Mouse (Mus musculus): ENCODE measurements around the gene Cby1. TPM values are rescaled to one million over a fixed set of nuclear protein-coding genes. Genes with fewer than 3 reads are reported as not detected.
A peak's percentile ranks its signal among the peaks of the same experiment; 100 is the strongest.

Cby1 gene
- polyA plus RNA-seq, 1 experiment from 2014 or later: 94.6 TPM

DNA sequence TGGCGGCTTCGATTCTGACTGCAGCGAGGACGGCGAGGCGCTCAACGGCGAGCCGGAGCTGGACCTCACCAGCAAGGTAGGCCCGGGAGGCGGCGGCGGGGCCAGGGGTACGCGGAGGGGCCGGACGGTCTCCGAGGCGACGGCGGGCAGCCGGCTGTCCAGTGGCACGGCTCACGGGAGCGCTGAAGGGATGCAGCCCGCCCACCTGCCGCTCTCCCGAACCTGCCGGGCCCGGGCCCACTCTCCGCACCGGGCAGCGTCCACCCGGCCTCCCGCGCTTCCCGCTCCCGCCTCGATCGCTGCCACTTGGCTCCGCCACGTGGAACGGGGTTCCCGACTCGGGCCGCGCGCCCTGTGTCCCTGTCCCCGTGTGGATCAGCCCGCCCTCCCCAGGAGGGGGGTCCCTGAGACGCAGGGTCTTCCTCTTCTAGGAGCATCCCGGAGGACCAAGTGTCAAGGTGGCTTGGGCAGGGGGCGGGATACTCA, 32.1 kb downstream of the Cby1 start:
- Histone ChIP-seq H3K27ac (replicated peaks) (peak overlapping the region; percentile 86), H3K4me2 (peak overlapping the region; percentile 73), H3K4me3 (replicated peaks) (peak overlapping the region; percentile 75), H3K9me3 (replicated peaks) (no peaks in the 10 kb centered on the region), H3K27me3 (replicated peaks) (no peaks in the 10 kb centered on the region), H3K4me1 (peaks cover 50% of the 10 kb centered on the region), H3K9ac (replicated peaks) (peak overlapping the region; percentile 75), H3K36me3 (peaks cover 6% of the 10 kb centered on the region; the same call in 1 of the 2 replicates)
- WGBS: 0% methylated on average over 36 of the region's 53 CpGs
- peak; percentile 18 for ATAC-seq (ENCODE audit: low FRiP score)

DNA sequence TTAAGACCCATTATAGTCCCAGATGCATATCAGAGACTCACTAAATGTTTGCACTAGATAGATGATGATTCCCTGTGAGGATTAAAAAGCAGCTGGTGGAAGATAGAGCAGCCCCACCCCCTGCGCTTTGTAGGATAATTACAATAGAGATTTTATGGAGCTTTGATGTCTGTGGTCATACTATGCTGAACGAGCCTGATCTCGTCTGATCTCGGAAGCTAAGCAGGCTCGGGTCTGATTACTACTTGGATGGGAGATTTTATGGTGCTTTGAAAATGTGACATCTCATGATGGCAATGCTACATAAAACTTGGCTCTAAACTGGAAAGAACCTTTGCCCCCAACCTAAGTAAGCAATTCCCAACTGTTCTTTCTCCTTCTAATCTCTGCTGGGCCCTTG, 33.3 kb downstream of the Cby1 start:
- Histone ChIP-seq H3K9ac (replicated peaks) (no peak overlapping the region), H3K4me2 (peak overlapping the region; percentile 73), H3K4me1 (peaks cover 44% of the 10 kb centered on the region), H3K27me3 (replicated peaks) (no peaks in the 10 kb centered on the region), H3K36me3 (peaks cover 13% of the 10 kb centered on the region; the same call in 1 of the 2 replicates), H3K9me3 (replicated peaks) (no peaks in the 10 kb centered on the region), H3K27ac (replicated peaks) (no peak overlapping the region), H3K4me3 (replicated peaks) (peak overlapping the region; percentile 75; the same call in 1 of the 2 replicates)
- WGBS: 42% methylated on average over 5 of the region's 5 CpGs
- no peak for ATAC-seq (ENCODE audit: low FRiP score)

DNA sequence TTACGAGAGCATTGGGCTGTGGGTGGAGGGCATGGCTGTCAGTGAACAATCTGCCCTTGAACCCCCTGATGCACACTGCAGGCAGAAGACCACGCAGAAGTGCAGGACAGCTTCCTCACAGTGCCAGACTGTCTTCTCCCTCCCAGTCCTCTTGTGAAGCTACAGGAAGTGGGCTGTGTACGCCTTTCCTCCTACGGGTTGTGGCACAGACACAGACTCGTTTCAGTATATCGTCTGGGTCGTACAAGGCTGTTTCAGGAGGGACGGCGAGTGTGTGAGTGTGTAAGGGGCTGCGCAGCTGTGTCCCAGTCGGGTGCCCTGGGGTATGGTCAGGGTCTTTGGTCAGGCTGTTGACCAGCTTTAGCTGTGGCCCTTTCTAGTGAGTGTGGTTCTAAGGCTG, 34.7 kb downstream of the Cby1 start:
- no peak overlapping the region for H3K4me2 ChIP-seq
- peaks cover 43% of the 10 kb centered on the region for H3K4me1 ChIP-seq
- H3K9ac ChIP-seq (replicated peaks): no peak overlapping the region
- 83% methylated on average over 11 of the region's 11 CpGs for WGBS
- no peak for ATAC-seq (ENCODE audit: low FRiP score)
- H3K27me3 ChIP-seq (replicated peaks): no peaks in the 10 kb centered on the region
- H3K4me3 ChIP-seq (replicated peaks): no peak overlapping the region
- no peak overlapping the region for H3K27ac ChIP-seq (replicated peaks)
- H3K36me3 ChIP-seq: peaks cover 13% of the 10 kb centered on the region; the same call in 1 of the 2 replicates
- H3K9me3 ChIP-seq (replicated peaks): no peaks in the 10 kb centered on the region

DNA sequence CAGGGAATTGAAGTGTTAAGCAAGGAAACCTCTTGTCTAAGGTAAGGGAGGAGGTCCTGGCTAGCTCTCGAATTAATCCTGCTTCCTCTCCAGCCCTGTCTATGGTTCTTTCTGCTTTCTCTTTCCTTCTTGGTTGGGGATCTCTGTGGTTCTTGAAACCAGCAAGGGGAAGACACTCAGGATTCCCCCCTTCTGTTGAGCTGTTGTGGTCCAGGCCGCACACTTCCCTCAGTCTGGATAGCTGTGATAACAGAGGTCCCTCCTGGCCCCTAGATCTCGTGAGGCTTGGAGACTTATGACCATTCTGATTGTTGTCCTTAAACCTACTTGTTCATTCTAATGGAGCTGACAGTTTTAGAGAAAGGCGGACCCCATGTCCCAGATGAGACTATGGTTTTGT, 35.5 kb downstream of the Cby1 start:
- Histone ChIP-seq H3K4me3 (replicated peaks) (no peak overlapping the region), H3K9me3 (replicated peaks) (no peaks in the 10 kb centered on the region), H3K27me3 (replicated peaks) (no peaks in the 10 kb centered on the region), H3K27ac (replicated peaks) (no peak overlapping the region), H3K4me2 (no peak overlapping the region), H3K4me1 (peaks cover 42% of the 10 kb centered on the region), H3K36me3 (peaks cover 18% of the 10 kb centered on the region; the same call in 1 of the 2 replicates), H3K9ac (replicated peaks) (no peak overlapping the region)
- no peak for ATAC-seq (ENCODE audit: low FRiP score)
- WGBS: 92% methylated on average over 4 of the region's 4 CpGs

DNA sequence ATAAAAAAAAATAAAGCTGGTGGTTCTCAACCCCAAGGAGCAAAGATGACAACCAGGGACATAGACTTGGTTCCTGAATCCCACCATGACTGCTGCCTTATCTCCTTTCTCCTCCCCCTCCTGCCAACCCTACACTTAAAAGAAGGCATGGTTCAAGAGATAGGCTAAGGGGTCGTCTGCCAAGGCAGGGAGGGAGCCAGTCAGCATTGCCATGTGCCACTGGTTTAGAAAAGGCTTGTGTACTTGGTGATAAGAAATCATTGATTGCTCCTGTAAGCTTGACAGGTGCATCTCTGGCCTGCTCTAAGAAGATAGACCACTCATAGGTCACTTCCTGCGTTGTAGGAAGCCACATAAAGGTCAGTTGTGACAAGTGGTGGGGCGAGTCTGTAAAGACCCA, 36.5 kb downstream of the Cby1 start:
- Histone ChIP-seq H3K9ac (replicated peaks) (no peak overlapping the region), H3K4me2 (no peak overlapping the region), H3K27me3 (replicated peaks) (no peaks in the 10 kb centered on the region), H3K27ac (replicated peaks) (no peak overlapping the region), H3K9me3 (replicated peaks) (no peaks in the 10 kb centered on the region), H3K4me1 (peaks cover 35% of the 10 kb centered on the region), H3K36me3 (peaks cover 18% of the 10 kb centered on the region; the same call in 1 of the 2 replicates), H3K4me3 (replicated peaks) (no peak overlapping the region)
- no peak for ATAC-seq (ENCODE audit: low FRiP score)
- WGBS: 73% methylated on average over 3 of the region's 3 CpGs

DNA sequence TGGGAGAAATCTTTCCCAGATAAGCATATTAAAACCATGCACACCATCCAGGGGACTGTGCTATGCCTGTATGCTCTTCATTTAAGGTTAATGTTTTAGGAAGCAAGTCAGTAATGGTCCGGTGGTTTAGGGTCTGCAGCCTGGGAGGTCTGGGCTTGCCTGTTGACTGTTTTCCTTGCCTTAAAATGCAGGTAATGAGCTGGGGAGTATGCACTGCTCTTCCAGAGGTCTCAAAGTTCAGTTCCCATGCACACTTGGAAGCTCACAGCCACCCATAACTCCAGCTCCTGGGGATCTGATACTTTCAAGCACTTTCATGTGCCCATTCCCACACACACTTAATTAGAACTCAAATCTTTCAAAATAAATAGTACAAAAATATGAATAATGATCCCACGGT, 37.5 kb downstream of the Cby1 start:
- no peak for ATAC-seq (ENCODE audit: low FRiP score)
- H3K9ac ChIP-seq (replicated peaks): no peak overlapping the region
- H3K36me3 ChIP-seq: peaks cover 18% of the 10 kb centered on the region; the same call in 1 of the 2 replicates
- peaks cover 33% of the 10 kb centered on the region for H3K4me1 ChIP-seq
- no peaks in the 10 kb centered on the region for H3K27me3 ChIP-seq (replicated peaks)
- whole genome bisulfite sequencing: 92% methylated on average over 2 of the region's 2 CpGs
- H3K4me3 ChIP-seq (replicated peaks): no peak overlapping the region
- 0 out of 2 replicates have a peak overlapping the region, but pooled peaks have one; percentile 48 for H3K27ac ChIP-seq (replicated peaks)
- H3K9me3 ChIP-seq (replicated peaks): no peaks in the 10 kb centered on the region
- no peak overlapping the region for H3K4me2 ChIP-seq

DNA sequence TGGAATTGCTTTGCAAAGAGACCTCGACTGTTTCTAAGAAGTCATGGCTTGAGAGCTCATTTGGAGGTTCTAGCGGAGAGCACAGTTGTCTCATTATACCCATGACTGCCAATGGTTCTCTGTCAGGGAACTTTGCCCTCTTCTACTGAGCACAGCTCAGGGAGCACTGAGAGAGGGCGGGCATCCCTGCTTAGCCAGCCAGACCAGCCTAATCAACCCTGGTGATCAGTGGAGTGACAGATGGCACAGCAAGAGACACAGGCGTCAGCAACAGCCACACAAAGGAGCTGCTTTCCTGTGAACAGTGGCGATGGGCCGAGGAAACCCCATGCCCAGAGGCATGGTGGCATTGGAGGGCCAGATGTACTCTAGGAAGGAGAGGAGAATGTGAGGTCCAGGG, 38.0 kb downstream of the Cby1 start:
- WGBS: 55% methylated on average over 6 of the region's 6 CpGs
- H3K36me3 ChIP-seq: peaks cover 18% of the 10 kb centered on the region; the same call in 1 of the 2 replicates
- no peak for ATAC-seq (ENCODE audit: low FRiP score)
- peaks cover 28% of the 10 kb centered on the region for H3K4me1 ChIP-seq
- H3K9me3 ChIP-seq (replicated peaks): no peaks in the 10 kb centered on the region
- H3K4me2 ChIP-seq: no peak overlapping the region
- H3K9ac ChIP-seq (replicated peaks): no peak overlapping the region
- no peak overlapping the region for H3K4me3 ChIP-seq (replicated peaks)
- no peaks in the 10 kb centered on the region for H3K27me3 ChIP-seq (replicated peaks)
- peak overlapping the region; percentile 48; the same call in 1 of the 2 replicates for H3K27ac ChIP-seq (replicated peaks)

DNA sequence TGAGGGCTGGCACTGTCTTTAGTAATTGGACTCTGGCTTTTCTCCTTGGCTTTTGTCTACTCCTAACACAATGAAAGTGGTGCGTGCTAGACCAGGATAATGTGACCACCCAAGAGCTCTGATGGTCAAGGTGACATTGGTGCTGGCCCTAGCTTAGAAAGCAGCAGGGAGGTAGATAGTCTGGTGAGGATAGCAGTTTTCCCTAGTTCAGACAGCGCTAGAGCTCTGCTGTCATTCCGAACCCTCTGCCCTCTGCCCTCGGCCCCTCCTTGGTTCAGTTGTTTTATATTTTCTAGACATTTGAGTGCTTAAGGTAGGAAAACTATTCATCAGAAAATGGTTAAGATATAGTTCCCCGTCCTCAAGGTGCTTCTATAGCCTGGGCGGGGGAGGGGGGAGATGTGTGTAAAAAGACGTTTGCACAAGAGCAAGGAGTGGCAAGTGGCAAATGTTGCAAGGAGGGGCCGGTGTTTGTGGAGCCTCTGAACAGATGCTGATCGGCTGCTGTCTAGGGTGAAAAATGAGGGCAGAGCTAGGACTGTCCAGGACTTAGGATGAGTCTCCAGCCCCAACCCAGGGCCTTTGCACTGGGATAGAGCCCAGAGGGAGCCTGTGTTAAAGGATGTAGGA, 38.7 kb downstream of the Cby1 start:
- no peaks in the 10 kb centered on the region for H3K27me3 ChIP-seq (replicated peaks)
- H3K9me3 ChIP-seq (replicated peaks): no peaks in the 10 kb centered on the region
- H3K9ac ChIP-seq (replicated peaks): no peak overlapping the region
- WGBS: 80% methylated on average over 9 of the region's 9 CpGs
- peak overlapping the region; percentile 48 for H3K27ac ChIP-seq (replicated peaks)
- no peak overlapping the region for H3K4me3 ChIP-seq (replicated peaks)
- no peak for ATAC-seq (ENCODE audit: low FRiP score)
- H3K36me3 ChIP-seq: peaks cover 18% of the 10 kb centered on the region; the same call in 1 of the 2 replicates
- peaks cover 21% of the 10 kb centered on the region for H3K4me1 ChIP-seq
- H3K4me2 ChIP-seq: no peak overlapping the region

DNA sequence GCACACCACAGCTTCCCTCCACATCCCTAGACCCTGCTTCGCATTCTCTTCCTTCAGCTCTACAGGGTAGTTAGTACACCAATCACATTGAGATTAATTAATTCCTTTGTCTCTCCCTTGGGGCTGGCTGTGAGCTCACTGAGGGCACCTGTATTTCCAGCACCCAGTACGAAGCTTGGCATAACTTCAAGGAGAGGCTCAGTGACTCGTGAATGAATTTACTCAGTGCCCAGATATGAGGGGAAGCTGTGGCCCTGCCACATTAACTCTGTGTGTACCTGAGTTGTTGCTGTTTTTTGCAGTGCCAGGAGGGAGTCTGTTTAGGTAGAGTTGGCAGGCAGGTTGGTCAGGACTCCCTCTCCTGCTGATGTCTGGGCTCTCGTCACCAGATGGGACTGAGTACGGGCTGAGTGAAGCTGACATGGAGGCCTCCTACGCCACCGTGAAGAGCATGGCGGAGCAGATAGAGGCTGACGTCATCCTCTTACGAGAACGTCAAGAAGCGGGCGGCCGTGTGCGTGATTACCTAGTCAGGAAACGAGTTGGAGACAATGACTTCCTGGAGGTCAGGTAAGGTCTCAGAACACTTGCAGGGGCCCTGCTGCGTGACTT, 47.7 kb downstream of the Cby1 start:
- H3K9ac ChIP-seq (replicated peaks): no peak overlapping the region
- WGBS: 85% methylated on average over 17 of the region's 17 CpGs
- no peak overlapping the region for H3K27ac ChIP-seq (replicated peaks)
- no peaks in the 10 kb centered on the region for H3K9me3 ChIP-seq (replicated peaks)
- H3K4me2 ChIP-seq: no peak overlapping the region
- no peaks in the 10 kb centered on the region for H3K27me3 ChIP-seq (replicated peaks)
- H3K4me3 ChIP-seq (replicated peaks): no peak overlapping the region
- no peaks in the 10 kb centered on the region for H3K4me1 ChIP-seq
- no peak for ATAC-seq (ENCODE audit: low FRiP score)
- H3K36me3 ChIP-seq: peaks cover 39% of the 10 kb centered on the region

DNA sequence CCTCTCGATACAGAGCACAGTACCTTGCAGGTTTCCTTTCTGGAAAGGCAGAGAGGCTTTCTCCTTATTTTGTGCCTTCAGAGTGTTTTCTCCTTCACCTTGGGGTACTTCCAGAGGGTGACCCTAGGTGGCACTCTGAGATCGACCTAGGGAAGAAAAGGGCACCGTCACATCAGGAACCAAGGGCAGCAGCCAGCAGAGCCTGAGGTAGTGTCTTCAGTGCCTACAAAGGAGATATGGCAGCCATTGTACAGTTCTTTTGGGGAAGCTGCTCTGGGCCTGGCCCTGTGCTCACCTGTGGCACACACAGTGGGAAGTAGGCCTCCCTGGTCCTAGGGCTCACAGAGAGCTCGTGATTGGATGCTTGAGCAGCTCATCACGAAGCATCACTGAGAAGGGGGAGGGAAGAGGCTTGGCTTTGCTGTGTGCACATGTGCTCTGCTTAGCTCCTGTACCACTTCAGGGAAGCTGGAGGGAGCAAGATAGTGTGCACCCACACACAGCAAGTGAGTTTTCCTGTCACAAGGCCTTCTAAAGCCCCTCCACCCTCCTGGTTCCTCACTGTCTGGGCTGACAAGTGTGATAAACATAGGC, 49.3 kb downstream of the Cby1 start:
- Histone ChIP-seq H3K4me2 (no peak overlapping the region), H3K36me3 (peaks cover 55% of the 10 kb centered on the region), H3K4me1 (no peaks in the 10 kb centered on the region), H3K27me3 (replicated peaks) (no peaks in the 10 kb centered on the region), H3K9me3 (replicated peaks) (no peaks in the 10 kb centered on the region), H3K4me3 (replicated peaks) (no peak overlapping the region), H3K27ac (replicated peaks) (no peak overlapping the region), H3K9ac (replicated peaks) (no peak overlapping the region)
- WGBS: 95% methylated on average over 5 of the region's 5 CpGs
- ATAC-seq (ENCODE audit: low FRiP score): no peak

DNA sequence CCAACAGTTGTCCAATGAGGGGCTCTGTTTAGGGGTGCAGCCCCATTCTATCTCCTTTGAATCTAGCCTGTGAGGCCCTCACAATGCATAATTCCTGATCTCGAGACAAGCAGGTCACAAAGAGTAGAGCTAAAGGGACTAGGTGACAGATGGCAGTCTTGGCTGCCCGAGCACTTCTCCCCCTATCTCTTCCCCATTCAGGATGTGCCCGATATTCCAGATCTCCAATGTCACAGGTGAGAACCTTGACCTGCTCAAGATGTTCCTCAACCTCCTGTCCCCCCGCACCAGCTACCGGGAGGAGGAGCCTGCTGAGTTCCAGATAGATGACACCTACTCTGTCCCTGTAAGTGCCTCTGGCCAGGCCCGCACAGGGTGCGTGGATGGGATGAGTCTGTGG, 56.6 kb downstream of the Cby1 start:
- H3K36me3 ChIP-seq: peaks cover 98% of the 10 kb centered on the region
- no peaks in the 10 kb centered on the region for H3K27me3 ChIP-seq (replicated peaks)
- no peak overlapping the region for H3K27ac ChIP-seq (replicated peaks)
- no peaks in the 10 kb centered on the region for H3K4me1 ChIP-seq
- H3K9me3 ChIP-seq (replicated peaks): no peaks in the 10 kb centered on the region
- ATAC-seq (ENCODE audit: low FRiP score): no peak
- H3K4me3 ChIP-seq (replicated peaks): no peak overlapping the region
- H3K9ac ChIP-seq (replicated peaks): no peak overlapping the region
- WGBS: 93% methylated on average over 7 of the region's 7 CpGs
- H3K4me2 ChIP-seq: no peak overlapping the region

DNA sequence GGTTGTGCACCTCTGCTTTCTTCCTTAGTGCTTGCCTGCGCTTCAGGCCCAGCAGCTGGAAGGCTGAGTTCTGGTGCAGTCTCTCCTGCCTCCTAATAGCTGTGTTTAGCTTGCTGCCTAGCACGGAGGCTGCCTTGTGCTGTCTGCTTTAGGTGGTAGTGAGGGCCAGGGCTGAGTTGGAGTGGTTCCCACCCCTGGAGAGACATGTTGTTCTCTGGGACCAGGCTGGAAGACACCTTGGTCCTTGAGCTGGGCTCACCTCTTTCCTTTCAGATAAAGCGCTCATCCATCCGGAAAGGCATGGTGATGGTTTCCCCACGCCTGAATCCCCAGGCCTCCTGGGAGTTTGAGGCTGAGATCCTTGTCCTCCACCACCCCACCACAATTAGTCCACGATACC, 57.7 kb downstream of the Cby1 start:
- Histone ChIP-seq H3K27me3 (replicated peaks) (no peaks in the 10 kb centered on the region), H3K4me3 (replicated peaks) (no peak overlapping the region), H3K9me3 (replicated peaks) (no peaks in the 10 kb centered on the region), H3K9ac (replicated peaks) (no peak overlapping the region), H3K27ac (replicated peaks) (no peak overlapping the region), H3K4me2 (no peak overlapping the region), H3K36me3 (peaks cover 92% of the 10 kb centered on the region), H3K4me1 (no peaks in the 10 kb centered on the region)
- no peak for ATAC-seq (ENCODE audit: low FRiP score)
- WGBS: 89% methylated on average over 6 of the region's 6 CpGs
